Mouse (Mus musculus) thymus, postnatal 25 days (tissue): Measurements from ENCODE around the gene Fam214b.
A peak's percentile ranks its signal among the peaks of the same experiment; 100 is the strongest.

Experiments used
- DNase-seq: peaks from one replicate; pipeline ENCODE4 v3.0.0; 2022

The Fam214b gene

GRCm38 (mm10) chr4:43005765-43006164 lies 40.3 kb downstream of the Fam214b start:
- DNase-seq, result peak; percentile 41

- no peak for DNase-seq
These were observed 41.1 kb downstream of the Fam214b start for GRCm38 (mm10) chr4:43004951-43005350.

DNA sequence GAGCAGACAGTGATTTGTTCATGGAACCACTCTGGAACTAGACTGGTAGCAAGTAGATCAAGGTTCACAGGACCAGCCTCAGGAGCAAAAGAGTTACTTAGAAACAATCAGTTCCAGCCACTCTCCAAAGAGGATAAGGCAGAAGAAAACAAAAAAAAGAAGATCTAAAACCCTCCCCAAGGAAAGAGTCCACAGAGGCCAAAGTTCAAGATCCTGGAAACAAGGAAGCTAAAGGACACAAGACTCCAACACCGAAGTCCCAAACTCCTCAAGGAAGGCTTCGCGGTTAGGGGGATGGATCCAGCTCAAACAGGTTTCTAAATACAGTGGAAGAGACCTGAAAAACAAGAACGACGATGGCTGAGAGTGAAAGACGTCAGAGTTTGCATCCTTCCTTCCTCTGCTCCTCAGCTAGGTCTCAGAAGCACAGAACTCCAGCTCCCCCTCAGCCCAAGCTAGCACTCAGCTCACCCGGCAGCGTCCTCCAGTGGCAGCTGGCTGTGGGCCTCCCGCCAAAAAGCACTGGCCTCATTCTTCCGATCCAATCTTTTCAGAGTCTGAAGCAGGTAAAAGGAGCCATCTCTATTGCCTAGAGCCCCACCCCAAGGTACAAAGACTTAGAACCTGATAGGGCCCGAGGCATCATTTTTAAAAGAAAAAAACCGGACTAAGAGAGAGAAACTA lies 43.1 kb downstream of the Fam214b start:
- DNase-seq, result no peak

- DNase-seq, result no peak
These were observed 44.7 kb downstream of the Fam214b start for GRCm38 (mm10) chr4:43001272-43001671.

DNA sequence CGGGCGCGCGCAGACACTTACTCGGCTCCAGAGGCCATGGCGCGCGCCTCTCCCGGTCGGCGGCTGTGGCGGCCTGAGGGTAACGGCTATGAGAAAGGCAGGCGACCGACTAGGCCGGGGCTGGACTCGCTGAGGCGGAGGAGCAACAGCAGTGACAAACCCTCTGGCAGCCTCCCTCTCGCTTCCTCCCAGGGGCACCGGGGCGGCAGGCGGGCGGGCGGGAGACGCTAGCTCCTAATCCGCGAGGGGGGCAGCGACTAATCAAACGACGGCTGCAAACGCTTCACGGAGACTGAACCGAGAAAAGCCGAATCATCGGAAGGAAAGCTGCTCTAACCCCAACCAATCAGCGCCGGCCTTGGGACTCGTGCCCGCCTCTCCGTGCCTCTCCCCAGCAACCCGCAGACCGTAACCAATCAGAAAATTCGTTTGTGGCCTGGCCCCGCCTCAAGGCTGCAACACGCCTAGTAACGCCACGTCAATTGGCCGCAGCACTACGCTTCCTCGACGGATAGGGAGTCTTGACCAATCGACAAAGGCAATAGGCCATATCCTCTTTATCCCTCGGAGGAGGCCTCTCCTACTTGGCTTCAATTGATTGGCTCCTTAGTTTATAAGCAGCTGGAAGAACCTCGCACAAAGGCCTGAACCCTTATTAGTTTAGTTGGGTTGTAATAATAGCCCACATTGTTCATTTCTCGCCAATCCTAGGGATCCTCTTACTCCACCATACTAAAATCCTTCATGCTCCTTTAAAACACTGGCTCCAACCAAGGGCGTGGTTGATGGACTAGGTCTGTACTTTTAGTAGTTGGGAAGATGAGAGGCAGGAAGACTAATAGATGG lies 45.7 kb downstream of the Fam214b start, which contains the start of gene Vcp:
Gene Vcp (minus strand): TSS at position 367 of the 846 bp plus-strand sequence.
- peak; percentile 99 for DNase-seq

DNA sequence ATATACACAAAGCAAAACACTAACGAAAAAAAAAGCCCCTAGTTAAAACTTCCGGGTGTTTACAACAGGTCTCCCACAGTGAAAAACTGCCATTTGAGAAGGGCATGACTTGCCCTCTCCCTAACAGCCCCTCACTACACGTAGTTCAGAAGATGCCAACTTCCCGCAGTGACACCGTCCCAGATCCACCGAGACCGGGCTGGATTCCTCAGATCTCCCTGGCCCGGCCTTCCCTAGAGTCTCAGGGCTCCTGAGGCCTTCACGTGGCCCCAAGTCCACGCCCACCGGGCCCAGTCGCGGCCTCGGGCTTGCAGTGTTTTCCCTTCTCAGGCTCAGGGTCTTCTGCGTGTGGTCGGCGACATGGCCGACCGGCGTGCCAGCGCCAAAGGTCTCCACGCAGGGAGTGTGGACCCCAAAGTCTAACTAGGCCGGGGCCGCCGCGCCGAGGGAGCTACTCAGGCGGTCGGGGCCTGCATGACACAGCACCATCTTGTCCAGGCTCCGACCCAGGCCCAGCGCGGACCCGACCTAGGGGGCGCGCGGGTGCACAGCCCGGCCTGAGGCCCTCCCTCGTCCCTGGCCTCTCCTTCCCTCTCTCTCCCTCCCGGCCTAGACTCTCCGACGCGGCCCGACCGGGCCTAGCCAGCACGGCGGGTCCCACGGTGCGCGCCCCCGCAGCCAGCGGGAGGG lies 46.4 kb downstream of the Fam214b start:
- peak; percentile 75 for DNase-seq

DNA sequence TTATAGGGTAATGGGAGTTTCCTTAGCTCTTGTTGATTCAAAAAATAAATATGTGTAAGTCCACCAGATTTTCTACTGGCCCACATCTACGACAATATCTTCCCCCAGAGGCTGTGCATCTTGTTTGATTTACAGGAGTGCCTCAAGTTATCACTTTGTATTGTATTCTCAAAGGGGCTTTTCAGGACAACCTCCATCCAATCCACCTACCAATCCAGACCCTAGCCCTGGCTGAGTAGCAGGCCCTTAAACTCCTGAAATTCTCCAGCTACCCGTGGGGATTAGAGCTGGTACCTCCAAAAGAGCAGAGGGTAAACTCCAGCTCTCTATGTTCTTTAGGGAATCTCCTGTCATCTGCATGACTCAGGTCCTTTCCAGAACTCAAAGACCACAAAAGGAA lies 48.0 kb downstream of the Fam214b start:
- no peak for DNase-seq

GRCm38 (mm10) chr4:42988296-42988695 lies 57.7 kb downstream of the Fam214b start:
- DNase-seq, result no peak
